Mouse (Mus musculus) myocyte (in vitro differentiated cells): ENCODE data around the gene Wbp11.

ENCODE experiments used
- MAX ChIP-seq: IDR thresholded peaks from one replicate; pipeline ENCODE4 v1.6.1; 2011; ENCODE audit warnings: low read depth, mild to moderate bottlenecking, control low read depth
- POLR2A ChIP-seq: IDR thresholded peaks from one replicate; pipeline ENCODE4 v1.6.1; 2011; ENCODE audit warnings: low read depth, mild to moderate bottlenecking, control low read depth, moderate library complexity; ENCODE audit not compliant: insufficient read length

DNA sequence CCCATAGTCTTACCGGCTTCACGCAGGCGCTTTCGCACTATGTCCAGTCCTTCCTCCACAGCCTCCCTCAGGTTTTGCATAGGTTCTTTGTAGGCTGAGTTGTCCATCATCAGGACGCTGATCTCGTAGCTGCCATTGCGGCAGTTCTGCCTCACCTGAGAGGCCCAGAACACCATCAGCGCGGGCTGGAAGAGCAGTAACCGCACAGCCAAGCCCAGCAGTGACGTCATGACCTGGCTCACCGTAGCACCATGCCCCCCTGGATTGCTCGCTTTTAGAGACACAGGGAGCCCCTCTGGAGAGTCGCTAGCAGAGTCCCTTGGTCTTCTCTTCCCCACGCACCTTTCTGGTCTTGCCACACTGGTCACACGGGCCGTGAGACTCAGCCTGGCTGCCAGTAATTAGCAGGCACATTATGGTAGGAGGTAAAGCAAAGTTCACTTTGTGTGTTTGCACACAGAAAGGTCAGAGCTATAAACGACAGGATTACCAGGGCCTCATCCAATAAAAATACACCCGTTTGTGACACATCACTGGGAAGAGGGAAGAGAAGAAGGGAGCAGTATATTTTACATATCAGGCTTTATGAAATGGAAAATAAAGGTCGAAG, 46.6 kb downstream of the Wbp11 start, which contains the start of gene Gucy2c:
- TF ChIP-seq POLR2A, result no peak
- TF ChIP-seq MAX, result no peak
